Mouse (Mus musculus) neural tube, embryonic 10.5 days (tissue): ENCODE data around the gene Rbfox1.

Experiments
- DNase-seq: peaks from one replicate; pipeline ENCODE4 v3.0.0-alpha.2; 2017; ENCODE audit warnings: low spot score; ENCODE audit errors: extremely low spot score

Gene Rbfox1

DNA sequence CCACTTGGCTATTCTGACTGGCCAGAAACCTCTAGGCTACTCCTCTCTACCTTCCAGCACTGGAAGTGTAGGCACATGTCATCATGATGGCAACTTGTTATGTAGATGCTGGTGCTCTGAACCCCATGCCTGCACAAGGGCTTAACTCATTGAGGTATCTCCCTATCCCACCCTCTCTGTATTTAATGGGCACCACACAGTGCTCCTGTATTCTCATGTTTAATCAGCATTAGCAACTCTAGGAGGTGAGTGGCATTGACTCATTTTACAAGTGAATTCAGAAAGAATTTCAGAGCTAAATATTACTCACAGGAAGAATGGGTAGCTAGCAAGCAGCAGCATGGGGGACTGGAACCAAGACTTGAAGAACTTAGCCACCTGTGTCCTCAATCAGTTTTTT lies 321.3 kb downstream of the Rbfox1 start:
- DNase-seq: no peak

DNA sequence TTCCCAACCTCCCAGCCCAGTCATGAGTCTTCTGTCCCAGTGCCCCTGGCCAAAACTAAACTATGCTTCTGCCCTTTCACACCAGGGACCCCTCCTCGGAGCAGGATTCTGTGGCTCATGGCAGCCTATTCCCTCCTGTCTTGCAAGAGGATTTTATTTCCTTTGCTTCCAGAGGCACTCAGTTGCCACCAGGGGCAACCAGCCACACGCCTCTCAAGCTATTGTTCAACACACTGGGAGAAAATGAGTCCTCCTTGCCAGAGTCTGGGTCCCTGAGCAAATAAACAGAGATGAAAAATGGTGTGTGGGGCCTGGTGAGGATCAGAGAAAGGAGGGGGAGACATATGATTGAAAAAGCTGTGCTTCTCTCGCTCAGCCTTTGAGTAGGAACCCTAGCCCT lies 327.8 kb downstream of the Rbfox1 start:
- peak; percentile 16 for DNase-seq

DNA sequence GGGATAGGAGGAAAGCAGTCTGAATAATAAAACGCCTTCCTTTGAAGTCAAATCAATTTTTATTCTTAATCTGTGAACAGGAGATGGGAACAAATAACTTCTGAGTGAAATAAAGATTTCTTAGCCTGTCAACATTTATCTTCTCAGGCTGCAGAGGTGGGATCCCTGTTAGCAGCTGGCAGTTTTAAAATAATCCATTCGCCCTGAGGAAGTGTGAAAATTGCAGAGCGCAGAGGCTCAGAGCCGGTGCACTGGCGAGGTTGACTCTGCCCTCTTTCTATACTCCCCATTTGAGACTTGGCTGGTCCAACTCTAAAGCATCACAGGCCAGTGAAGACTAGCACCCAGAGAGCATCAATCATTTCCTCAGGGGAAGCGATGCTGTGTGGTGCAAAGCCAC lies 342.3 kb downstream of the Rbfox1 start:
- DNase-seq: no peak

DNA sequence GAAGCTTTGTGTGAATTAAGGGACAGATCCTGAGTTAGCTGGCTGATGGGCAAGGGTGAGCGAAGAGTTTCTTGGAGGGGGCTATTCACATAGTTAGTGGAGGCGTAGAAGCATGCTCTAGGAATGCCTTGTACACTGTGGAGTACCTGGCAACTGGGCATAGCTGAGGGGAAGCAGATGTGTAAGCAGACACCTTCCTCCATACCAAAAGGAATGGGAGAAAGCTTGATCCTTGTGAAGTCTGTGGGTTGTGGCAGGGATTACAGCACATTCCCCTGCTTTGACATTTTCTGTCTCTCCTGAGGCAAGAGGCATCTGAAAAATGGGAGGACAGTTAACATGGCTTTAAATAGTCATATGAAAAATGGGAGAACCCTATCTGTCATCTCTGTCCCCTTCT lies 347.8 kb downstream of the Rbfox1 start:
- DNase-seq: no peak

DNA sequence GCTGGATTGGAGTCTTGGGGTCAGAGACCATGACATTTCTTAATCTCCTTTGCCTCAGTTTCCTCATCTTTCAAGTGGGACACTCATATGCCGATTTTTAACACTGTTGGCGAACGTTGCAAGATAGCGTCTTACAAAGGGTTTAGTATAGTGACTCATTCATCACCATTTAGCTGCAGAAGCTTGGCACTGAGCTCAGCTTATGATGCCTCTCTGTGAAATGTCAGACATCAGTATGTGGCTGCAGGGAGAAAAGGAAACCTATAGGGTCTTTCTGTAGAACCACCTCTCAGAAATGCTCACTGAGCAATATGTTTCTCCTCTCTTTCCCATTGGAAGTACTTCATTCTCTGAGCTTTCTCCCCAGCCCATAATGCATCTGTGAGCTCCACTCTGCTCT lies 356.2 kb downstream of the Rbfox1 start:
- DNase-seq: no peak

DNA sequence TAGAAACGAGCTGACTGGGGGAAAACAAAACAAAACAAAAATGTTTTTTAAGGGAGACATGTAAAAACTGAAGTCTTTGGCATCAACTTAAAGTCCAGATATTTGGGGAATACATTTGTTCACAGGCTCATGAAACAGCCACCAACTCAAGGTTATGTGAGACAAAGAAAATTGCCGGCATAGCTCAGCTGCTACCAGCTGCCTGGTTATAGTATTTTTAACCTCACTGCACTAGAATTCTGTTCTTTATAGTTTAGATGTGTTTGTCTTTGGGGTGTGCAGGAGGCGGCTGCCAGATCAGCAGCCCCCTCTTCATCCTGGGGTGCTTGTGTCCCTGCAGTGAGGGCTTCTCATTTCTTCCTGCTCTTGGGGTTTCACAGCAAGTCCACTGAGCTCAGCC lies 357.3 kb downstream of the Rbfox1 start:
- no peak for DNase-seq

DNA sequence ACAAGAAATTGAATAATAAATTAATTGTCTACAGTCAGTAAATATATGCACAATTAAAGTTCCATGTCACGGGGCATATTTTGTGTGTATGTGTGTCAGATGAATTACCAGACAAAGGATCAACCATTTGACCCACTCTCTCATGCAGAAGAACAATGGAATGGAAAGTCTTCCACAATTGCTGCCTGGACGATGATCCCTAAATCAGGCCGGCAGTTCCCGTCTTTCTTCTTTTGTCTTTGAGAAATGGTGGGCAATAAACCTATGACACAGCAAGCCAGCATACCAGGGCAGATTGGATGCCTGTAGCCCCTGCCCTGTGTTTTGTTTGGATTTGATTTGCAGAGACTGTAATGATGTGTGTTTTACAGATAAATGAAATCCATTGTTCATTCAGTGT lies 362.4 kb downstream of the Rbfox1 start:
- no peak for DNase-seq

DNA sequence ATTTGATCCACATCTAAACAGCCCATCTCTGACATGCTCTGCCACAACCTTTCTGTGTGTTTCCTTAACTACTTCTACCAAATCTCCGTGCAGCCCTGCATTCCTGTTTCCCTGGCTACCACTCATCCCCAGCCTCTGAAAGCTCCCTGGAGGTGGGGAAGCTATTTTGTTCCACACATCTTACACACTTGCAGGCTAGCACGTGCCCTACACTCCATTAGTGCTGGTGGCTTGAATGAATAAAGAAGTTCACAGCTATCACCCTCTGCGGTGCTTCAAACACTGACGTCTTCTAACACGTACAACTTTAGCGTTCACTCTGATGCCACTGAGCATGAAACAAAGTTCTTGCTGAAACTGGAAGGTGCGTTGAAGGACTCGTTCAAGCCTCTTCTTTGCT lies 379.4 kb downstream of the Rbfox1 start:
- DNase-seq: no peak

DNA sequence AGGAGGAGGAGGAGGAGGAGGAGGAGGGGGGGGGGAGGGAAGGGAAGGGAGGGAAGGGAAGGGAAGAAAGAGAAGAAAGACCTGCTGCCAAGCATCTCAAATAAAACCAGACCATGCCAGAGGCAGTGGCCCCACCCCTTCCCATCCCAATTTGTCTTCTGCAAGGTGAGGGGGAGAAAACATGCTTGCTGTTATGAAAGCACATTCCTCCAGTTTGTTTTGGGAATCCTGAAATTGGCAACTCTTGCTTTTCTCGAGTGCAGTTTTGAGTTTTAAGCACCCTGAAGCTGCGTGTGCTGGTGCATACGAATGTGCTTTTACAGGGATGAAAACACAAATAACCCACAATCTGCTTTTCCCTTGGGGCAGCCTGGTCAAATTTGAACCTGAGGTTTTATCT lies 380.5 kb downstream of the Rbfox1 start:
- DNase-seq: no peak

DNA sequence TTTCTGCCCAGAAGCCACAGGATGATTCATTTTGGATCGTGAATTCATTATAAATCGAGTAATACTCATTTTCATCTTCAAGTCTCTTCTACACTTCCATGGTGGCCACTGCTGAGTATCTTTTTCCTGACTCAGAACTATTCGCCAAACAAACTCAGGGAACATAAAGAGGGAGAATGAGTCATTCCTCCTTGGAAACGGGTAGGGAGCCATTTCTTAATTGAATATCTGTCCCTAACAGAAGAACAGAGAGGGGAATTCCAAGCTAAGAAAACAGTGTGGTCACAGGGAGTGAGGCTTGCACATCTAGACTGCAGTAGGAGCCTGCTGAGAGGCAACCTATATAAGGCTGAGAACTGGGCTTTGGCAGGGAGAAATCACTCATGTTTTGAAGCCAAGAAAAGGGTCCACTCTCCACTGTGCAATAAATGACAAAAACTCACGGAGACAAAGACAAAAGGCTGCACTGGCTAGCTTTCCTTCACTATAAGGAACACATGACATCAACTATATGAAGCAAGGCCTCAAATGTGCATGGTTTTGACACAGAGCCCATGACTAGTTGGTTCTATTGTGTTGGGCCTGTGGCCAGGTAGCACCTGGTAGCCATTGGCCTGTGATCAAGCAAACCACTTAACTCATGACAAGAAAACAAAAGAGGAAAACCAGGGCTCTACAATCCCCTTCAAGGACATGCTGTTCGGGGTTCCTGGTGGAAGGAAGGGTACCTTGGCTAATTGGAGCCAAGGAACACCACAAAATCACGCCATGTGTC lies 386.6 kb downstream of the Rbfox1 start:
- DNase-seq: no peak

DNA sequence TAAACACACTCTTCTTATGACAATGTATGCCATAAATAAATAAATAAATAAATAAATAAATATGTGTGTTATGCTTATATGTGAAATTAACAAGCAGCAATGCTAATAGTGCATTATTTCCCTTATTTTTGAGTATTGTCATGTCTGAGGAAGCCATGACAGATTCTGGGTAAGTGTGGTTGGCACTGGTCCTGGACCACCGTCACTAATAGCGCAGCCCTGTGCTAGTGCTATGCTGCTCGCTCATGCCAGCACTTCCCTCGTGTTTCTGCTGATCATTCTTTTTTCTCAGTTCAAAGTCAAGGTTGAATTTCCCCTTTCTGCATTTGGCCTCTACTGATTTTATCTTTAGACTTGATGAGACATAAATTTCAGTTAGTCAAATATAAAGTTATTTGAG lies 398.3 kb downstream of the Rbfox1 start:
- no peak for DNase-seq

DNA sequence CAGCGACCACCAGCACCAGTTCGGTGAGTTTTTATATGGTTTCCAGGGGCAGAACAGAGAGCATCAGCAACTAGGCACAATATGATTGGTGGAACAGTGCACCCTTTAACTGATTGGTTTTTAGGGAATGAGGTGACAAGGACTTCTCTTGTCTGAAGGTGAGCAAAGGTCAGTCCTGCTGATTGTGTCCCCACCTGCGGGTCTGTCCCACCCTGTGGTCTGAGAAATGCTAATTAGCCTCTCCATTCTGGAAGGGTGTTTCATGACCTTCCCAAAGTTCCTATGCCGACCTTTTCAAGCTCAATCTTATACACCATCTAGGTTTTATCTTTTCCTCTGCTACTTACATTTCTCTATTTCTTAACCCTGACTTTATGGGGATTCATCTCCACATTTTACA lies 399.2 kb downstream of the Rbfox1 start:
- no peak for DNase-seq

DNA sequence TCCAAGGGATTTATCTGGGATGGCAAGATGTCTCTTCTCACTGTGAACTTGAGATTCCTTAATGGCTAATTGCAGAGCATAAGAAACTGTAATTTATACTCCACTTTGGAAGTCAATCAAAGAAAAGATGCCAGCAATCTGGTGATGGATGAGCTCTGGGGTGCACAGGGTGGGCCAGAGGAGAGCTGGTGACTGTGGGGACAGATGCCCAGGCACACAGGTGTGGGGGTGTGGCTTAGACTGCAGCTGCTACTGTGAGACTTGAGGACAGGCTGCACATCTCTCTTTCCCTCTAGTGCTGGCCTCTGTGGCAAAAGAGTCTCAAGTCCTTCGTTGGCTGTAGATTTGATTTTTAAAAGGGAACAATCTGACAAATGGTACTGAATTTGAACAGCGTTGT lies 402.5 kb downstream of the Rbfox1 start:
- no peak for DNase-seq

DNA sequence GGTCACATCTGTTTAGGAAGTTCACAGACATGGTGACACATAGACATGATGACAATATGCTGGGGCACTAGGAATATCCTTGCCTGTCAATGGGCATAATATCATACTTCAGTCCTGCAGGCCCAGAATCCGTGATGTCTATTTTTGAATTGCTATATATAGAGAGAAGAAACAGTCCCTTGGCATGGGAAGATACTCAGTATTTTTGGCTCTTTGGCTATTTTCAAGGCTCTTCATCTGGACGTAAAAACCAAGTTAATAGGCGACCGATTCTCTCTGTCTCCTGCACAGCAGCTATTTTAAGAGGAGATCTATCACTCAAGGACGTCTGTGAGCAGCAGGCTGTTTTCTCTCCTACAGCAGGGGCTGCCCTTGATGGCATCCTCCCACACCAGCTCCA lies 415.0 kb downstream of the Rbfox1 start:
- no peak for DNase-seq

DNA sequence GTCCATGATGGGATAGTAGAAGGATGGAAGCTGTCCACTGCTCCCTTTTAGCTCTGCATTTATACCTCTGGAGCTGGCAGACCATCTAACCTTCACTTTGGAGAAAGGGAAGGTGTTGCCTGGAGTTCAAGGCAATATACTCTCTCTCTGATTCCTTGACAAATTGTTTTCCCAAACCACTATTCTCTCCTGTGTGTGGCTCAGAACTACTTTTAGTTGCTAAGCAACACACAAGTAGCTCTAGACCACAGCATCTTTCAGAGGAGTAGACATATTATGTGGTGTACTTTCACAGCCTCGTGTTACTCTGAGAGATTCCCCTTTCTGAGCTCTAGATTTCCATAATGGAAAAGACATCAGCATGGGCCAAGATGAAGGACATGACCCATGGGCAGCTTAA lies 417.9 kb downstream of the Rbfox1 start:
- no peak for DNase-seq

DNA sequence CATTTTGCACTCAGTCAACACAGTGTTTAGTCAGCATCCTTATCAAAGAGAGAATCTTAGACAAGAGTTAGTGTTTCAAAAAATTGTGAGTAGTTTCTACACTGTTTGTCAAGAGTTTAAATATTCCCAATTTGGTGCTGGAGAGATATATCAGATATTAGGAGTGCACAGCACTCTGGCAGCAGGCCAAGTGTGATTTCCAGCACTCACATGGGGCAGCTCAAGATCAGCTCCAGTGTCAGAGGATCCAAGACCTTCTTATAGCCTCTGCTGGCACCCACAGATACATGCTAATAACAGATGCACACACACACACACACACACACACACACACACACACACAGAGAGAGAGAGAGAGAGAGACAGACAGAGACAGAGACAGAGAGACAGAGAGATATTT lies 424.8 kb downstream of the Rbfox1 start:
- DNase-seq: no peak

DNA sequence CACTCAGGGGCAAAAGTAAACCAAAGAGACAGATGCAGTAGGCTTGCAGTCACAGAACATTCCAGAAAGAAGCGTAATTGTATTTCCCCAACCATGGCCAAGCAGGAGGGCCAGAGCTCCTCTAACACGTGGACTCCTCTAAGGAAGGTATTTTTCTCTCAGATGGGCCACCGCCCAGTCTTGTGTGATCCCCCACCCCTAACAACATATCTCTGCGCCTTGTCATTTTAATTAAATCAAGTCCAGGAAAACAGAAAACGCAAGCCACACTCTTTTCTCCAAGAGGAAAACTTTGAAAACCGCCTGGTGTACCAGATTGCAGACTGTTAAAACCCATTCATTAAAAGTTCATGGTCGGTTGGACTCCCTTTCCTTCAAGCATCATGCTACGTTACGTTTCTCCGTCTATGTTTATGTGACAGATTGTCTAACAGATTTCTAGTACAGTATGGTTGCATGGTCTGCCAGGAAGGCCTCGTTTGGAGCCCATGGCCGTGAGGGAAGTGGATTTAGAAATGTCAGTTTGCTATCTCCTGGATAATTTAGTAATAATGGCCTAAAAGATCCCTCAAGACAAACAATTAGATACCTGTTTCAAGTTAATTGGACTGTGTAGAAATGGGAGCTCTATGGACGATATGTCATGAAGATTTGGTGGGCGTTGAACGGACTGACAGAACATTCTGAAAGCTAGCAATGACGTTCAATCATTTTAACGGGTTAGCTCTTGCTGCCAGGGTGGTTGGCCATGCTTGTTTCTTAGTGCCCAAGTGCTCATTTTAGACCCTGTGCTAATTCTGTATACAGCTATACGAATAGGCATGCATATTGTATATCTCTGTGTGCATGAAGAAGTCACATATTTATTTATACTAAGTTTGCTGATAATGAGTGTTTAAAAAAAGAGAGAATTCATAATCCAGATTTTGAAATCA lies 425.9 kb downstream of the Rbfox1 start:
- no peak for DNase-seq

DNA sequence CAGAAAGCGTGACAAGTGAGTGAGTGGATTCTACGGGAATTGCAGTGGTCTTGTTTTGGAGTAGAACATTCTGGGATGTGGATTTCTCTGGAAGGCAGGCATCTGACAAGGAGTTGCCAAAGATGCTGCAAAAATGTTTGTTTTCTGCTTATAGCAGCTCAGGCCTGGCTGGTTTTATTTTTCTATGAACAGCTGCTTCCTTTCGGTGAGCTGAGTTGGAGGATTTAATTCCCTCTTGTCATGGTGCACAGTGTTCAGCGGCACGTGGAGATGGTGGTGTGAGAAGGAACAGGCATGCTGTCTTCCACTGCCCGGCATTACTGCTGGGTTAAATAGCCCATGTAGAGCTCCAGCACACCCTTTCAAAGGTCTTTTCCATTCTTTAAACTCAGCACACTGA lies 428.5 kb downstream of the Rbfox1 start:
- no peak for DNase-seq

DNA sequence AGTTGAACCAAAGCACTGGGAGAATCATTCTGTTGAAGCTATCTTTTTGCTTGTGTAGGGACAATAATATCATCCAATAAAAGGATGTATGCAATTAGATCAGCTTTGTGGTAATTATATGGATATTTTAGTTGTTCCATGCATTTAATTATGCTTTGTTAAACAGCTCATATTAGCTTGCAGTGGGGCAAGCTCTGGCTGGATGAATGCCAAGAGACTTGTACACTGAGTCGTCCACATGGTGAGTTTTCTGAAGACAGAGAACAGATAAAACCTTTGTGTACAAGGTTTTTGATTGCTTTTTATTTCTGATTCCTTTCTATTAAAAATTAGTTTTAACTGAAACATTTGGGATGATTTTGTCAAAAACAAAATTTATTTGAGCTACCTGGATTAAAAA lies 439.7 kb downstream of the Rbfox1 start:
- no peak for DNase-seq

DNA sequence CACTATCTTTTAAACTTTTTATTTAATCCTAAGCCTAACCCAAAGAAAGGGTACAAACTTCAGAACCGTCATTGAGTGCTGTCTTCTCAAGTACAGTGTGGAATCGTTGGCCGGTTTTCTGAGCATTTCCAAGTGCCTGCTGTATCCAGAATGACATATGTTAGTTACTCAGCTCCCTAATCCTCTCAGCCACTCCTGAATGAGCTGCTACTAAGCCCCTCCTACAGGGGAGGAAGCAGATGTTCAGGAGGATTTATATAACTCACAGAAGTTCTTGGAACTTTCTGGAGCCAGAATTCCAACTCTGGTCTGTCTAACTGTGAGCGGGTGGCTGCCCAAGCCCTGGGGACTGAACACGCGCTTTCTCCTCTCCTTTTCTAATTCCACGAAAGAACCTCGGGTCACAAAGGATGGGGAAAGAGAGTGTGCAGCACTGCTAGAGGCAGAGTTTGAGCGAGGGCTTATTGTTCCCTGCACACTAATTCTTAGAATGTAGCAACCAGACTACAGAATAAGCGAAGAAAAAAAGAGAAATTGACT lies 446.3 kb downstream of the Rbfox1 start:
- DNase-seq: no peak

DNA sequence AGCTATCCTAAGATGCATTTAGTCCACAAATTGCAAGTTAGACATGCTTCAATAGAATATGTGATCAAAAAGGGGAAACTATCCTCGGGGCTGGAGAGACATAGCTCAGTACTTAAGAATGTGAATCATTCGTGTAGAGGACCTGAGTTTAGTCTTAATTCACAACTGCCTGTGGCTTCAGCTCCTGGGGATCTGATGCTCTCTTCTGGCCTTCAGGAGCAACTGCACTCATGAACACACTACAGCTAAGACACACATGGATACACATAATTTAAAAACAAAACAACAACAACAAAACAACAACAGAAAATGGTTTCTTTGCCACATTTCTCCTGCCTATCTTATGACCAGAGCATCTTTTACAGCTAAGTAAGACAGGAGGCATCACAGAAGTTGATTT lies 448.1 kb downstream of the Rbfox1 start:
- DNase-seq: no peak

DNA sequence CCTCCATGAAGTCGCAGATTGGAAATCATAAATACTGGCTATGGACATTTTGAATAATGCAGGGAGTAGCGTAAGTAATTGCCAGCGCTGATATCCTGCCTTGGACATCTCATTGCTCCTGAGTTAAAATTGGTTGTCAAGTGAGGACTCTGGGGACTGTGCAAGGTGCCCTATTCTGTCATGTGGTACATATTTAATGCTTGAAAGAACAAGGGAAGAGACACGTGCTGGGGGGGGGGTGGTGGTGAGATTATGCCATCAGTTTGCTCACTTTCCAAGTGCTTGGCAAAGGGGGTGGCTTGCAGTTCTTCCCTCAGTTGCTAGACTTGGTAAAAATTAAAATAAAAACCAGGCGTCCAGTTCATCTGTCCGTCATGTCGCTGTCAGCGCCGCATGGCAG lies 462.9 kb downstream of the Rbfox1 start:
- DNase-seq: peak; percentile 16
